Mouse (Mus musculus): Measurements from ENCODE around the gene Tmc3.

Tmc3 gene

DNA sequence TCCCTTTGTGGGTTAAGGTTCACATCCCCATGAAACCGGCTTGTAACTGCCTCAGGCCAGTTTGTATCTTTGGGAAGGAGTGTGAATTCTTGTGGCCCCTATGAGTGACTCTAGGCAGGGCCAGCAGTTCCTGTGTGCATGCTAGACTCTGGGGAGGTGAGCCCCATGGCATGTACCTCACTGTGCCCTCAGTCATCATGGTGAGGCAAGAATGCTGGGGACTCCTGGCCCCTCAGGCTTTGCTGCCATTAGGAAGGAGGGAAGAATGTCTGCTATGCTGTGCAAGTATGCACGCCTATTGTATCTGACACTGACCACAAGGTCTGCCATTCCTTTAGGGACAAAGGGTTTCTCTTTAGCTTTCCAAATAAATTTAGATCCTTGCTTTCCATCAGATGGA lies 56.4 kb downstream of the Tmc3 start:
- DNase-seq: no peak

DNA sequence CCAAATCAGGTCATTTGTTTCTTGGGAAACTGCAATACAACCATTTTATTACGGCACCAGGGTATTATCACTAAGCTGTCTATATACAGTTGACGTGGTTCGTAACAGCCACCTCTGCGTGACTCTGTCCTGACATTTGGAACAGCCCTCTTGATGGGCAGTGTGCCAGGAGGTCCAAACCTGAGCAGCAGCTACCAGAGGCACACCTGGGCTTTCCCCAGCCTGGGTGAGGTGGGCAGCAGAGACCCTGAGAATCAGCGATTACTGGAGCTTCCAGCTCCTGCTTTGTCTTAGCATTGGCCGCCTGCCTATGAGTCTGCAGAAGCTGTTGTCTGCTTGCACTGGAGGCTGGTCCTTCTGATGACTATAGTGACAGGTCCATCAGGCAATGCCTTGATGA lies 58.9 kb downstream of the Tmc3 start:
- no peak for DNase-seq

DNA sequence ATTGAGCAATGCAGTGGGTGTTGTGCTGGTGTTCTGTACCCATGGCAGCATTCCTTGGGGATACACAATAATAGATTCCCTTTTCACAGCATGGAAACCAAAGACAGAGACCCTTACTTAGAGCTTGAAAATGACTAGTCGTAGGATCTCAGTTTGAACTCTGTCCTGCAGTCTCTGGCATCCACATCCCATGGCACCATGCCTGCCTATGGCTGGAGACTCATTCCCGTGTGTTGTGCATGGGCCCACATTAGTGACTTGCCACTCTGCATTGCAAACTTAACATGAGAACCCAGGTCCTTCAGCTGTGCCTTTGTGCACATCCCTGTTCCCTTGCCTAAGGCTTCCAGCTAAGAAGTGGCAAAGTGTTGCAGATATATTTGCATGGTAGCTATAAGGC lies 60.0 kb downstream of the Tmc3 start:
- DNase-seq: no peak

DNA sequence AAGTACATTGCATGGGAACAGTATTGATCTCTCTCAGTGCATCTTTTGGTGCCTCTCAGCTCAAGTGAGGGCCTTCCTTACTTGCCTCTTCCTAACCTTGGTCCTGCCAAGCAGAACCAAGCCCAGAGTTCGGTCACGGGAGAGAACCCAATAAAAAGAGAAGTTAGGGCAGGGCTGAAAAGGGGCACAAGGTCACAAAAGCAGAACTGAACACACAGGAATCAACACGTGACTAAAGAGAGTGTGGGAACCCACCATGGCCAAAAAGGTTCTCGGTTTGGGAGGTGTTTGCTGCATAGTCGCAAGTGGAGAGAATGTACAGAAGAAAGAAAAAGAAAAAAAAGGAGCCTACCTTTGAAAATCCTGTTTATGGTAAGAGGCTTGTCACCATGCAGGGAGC lies 60.7 kb downstream of the Tmc3 start:
- no peak for DNase-seq

DNA sequence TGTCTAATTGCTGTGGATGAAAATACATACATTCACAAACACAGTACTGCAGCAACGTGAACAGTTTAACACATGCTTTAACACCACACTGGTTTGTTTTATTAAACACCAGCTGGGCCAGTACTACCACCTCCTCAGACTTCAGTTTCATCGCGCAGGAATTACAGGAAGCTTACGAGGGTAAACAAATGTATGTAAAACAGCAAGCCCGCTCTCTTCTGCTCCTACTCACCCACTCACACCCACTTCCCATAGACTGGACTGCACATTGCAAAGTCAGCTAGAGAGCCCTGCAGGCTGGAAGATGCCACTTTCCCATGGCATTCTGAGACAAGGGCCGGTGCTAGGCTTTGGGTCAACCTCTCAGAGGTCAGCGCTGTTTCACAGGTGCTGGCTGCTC lies 64.1 kb downstream of the Tmc3 start:
- DNase-seq: no peak

DNA sequence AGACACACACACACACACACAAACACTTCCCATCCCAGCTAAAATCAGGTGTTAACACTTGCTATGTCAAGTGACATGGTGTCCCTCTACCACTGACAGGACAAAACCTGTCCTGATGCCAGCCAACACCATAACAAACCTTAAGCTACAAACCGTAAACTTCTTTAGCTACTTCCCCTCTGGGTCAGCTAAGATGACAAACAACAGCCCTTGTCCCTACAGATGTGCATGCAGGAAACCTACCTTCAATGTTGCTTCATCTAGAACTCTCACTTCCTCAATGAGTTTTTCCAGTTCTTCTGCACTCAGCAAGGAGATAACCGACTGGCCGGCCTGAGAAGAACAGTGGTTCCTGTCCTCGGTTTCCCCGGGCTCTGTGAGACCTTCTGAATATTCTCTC lies 65.9 kb downstream of the Tmc3 start:
- DNase-seq: no peak

DNA sequence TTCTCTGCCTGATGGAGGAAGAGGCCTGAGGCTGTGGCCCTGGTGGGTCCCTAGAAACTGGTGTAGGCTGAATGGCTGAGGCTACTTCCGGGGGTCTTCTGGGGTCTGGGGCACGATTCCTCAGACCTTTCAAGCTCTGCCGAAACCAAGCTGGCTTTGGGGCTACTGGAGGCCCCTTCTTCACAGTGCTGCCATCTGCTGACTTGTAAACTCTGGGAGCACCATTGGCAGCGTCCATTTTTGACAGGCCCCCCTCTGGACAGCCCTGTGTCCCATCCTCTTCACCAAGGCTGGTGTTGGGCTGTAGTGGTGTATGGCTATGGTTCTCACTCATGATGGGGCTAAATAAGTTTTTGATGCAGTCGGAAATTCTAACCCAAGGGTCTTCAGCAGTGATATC lies 67.8 kb downstream of the Tmc3 start:
- no peak for DNase-seq

DNA sequence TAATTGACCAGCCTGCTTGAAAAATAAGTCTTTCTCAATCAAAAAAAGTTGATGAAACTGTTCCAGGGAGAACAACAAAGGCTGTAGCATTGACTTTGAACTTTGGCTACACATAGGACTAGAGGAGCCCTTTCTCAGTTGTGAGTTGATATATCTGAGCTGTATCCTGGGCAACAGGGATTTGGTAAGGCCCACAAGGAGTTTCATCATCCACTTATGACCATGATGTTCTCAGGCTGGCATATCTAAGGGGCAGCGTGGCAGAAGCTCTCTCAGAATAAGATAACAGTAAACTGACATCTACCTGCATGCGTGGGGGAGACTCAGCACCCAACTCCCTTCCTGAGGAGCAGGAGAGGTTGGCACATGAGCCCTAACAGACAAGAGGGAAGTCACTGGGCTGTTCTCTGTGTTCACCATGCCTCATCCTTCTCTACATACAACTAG lies 68.9 kb downstream of the Tmc3 start:
- no peak for DNase-seq

DNA sequence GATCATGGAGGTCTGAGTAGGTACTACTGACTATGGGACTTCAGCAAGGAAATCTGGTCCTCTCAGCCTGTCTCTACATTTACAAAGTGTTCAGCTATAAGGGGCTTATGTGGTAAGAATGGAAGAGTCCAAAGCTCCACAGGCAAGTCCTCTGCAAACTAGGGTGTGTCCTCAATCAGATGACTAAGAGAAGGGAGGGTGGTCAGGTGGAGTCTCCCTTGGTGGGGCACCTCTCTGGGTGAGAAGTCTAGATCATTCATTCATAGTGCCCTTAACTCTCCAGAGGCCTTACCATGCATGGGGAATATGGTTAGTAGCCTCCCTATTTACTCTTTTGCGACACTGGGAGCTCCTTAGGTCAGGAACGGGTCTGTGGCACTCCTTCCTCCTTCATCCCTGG lies 69.5 kb downstream of the Tmc3 start:
- no peak for DNase-seq

DNA sequence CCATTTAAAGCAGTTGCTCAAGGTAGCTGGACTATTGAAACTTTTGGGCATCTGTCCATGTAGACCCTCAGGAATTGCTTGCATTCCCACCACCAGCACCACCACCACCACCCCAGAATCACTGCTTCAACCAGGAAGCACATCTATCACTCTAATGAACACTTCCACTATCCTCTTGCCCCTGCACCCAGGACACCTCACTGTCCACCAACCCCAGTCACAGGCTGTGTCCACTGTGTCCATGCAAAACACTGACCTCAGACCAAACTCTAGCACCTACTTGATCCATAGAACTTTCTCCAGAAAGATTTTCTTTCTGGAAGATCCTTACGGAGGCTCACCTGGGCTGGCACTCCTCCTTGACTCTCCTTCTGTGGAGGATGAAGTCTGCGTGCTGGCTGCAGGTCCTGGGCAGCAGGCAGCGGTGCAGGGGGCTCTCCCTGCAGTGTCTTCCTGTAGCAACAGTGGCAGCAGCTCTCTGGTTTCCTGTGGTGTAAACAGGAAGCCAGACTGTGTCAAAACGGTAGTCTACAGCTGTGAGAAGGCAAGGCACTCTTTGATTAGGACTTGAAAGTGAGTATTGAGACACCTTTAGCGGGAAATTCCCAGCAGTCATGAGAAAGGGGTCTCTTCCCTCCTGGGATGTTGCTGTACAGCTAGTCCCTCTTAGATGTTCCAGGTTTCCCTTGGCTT lies 70.4 kb downstream of the Tmc3 start:
- no peak for DNase-seq

DNA sequence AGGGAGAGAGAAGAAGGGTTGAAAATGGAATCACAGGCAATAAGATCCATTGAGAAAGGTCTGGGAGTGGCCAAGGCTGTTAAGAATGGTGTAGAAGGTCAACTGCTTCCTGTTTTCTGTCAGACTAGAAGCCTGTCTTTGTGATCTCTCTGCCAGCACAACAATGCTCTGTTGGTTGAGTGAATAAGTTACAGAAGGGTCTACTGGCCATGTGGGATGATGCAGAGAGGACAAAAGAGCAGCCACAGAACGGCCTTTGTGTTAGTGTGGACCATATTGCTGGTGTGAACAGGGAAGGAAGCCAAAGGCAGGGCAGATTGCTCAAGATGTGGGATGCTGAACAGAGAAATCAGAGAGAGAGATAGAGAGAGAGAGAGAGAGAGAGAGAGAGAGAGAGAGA lies 74.0 kb downstream of the Tmc3 start:
- no peak for DNase-seq

DNA sequence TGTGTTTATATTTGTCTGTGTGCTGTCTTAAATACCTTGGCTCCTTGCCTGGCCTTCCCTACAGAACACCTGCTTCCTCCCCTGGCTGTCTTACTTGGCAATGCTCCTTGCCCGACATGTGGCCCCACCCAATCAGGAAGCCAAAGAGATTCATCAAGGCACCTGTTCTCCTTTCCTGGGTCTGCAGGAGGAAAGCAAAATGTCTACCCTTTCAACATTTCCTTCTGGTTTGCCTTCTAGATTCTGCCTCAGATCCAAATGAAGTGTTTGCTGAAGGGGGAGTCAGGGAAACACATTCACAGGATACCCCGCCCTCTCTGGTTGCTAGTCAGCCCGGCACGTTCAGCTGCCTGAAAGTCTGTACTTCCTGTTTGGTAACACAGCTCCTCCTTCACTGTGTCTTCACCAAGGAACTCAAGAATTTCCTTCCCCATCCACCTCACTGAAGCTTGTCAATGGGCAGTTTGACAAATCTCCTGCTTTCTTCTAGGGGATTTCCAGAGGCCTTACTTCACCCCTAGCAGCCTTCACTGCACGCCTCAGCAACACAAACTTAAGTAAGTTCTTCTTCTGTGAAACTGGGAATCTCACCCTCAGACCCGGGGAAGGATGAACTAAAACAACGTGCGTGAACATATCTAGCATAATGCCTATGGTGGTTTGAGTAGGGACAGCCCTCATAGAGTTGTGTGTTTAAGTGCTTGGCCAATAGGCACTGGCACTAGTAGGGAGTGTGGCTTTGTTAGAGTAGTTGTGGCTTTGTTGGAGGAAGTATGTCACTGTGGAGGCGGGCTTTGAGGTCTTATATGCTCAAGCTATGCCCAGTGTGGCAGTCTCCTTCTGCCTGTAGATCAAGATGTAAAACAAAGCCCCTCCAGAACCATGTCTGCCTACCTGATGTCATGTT lies 74.7 kb downstream of the Tmc3 start:
- peak; percentile 68 for DNase-seq

DNA sequence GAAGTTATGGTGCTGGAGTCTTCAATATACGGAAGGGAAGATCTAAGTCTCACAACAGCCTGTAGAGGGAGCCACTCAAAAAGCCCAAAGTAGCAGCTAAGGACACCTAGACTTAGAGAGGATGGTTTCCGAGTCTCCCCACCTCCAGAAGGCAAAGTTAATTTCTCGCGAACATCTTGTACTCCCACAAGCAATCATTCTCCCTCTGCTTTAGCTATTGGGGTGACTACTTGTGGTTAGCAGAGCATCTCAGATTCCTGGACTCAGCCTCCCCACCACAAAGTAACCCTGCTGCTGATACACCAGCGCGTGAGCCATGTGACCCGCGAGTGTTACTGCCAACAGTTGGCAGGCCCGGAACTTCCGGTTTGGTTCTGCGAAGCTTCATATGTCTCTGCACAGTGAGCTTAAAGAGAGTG lies 75.6 kb downstream of the Tmc3 start:
- DNase-seq: no peak

DNA sequence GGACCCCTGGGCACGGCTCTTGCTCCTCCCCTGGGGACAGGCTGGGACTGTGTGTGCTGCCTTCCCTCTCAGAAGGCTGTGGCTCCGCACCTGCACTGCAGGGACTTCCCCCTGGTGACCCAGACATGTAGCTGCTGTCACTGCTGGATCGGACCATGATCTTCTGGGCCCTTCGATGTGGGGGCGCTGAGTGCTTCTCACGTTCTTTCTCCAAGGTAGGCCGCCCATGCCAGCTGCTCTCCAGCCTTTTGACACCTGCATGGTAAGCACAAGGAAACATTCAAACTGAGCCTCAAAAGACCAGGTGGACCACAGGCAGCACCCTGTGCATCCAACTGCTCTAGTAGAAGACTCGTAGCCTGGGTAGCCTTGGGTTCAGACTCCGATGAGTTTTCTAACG lies 76.3 kb downstream of the Tmc3 start:
- no peak for DNase-seq

DNA sequence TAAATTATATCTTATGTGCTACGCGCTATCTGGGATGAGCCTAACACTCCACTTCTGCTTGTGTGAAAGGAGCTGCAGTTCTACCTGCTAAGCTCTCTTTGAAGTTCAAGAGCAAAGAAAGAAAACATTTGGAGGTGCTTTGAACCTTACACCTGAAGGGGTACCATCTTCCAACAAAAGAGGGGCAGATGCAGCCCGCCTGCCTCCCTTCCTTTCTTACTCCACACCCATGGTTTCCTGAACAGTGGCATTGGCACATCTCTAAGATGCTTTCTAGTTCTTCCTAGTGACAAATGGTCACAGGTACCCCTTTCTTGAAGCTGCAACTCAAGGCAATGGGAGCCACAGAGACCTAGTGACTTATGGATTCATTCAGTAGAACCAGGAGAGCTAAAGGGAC lies 77.0 kb downstream of the Tmc3 start:
- no peak for DNase-seq

DNA sequence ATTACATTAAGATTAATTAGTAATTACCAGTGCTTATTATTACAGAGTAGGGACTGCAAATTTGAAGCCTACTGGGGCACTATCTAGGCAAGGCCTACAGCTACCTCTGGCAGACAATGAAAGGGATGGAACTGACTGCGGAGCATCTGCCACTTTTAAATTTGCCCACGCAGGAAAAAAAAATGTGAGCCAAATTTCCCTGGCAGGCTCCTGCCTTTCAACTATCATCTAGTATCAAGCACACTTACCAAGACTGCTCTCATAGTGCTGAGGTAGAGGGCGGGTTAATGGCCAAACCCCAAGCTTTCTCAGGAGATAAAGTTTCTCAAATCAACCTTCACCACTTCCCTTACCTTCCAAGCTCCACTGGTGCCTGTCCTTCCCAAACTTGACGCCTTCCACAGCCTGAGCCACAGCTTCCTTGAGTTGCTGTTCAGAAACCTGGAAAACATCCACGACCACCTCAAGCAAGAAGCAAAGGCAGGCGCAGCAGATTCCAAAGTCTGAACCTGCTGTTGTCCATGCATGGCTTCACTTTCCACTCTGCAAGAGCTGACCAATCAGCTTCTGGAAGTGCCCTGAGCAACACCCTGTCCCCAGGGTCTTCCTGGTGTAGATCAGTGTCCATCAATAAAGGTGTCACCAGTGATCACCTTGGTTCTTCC lies 78.1 kb downstream of the Tmc3 start:
- DNase-seq: peak; percentile 39

DNA sequence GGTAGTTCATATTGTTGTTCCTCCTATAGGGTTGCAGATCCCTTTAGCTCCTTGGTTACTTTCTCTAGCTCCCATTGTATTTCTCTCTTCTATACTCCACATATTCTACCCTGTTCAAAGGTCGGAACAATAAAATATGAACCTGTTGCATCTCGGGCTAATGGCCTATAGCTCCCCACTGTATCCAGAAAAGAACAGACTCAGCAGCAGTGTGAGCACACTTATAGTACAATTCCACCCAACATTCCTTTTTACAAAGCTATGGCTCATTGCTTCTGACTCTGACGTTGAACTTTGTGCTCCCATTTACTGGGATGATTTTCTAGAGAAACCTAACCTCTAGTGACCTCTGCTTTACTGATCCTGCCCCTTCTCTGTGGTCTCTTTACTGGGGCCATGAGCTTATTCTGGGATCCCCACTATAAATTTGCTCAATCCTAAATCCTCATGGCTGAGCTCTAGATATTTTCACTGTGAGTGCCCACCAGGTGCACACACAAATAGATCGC lies 81.4 kb downstream of the Tmc3 start:
- DNase-seq: no peak

DNA sequence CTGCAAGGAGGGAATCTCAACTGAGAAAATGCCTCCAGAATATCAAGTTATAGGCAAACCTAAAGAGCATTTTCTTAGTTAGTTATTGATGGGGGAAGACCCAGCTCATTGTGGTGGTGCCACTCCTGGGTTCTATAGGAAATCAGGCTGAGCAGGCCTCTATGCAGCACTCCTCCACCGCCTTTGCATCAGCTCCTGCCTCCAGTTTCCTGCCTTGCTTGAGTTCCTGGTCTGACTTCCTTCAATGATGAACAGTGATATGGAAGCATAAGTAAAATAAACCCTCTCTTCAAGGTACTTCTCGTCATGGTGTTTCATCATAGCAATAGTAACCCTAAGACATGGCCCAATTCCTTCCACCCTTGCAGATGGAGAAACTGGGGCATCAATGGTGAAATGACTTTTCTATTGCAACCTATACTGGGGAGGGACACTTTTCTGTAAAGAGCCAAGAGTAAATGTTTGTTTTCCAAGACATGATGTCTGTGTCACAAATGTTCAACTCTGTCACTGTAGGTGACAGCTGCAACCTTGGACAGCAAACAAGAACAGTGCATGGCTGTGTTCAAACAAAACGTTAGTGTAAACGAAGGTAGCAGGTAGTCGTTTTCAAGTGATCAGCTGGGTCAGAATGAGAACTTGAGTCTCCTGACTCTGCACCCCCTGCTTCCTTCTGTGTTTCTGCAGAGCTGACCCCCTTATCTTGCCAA lies 83.4 kb downstream of the Tmc3 start:
- no peak for DNase-seq

DNA sequence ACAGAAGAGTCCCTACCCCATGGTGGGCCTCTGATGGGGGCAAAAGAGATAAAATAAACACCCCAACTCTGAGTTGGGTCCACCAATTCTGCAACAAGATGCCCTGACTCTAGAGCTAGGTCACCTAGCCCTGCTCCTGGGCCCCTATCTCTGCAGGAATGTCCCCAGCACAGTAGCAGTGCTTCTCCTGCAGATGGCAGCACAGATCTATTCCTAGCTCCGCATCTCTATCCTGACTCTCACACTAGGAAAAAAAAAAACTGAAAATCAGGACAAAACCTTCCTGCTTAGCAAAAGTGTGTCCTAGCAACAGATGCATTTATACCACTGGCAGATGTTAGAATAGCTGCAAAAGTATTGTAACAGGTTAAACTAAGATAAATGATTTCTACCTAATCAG lies 84.0 kb downstream of the Tmc3 start:
- DNase-seq: peak; percentile 54

DNA sequence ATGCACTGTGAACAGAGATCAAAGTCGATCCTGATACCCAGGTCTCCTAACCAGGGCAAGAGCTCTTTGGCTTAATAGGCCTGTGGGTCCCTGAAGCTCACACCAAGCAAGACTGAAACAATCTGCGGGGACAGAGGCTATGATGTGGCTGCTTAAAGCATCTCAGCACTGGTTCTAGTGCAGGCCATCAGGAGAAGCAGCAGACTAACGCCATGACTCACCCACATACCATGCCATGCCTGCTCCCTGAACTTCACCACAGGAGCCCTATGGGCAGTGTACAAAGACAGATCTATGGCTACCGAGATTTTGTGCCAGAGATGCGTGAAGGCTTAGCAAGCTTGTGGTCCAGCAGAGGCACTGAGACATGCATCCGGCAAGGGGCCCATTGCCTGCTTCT lies 86.8 kb downstream of the Tmc3 start:
- no peak for DNase-seq
